Mouse (Mus musculus) kidney, embryonic 15.5 days (tissue): Measurements from ENCODE around the gene Keg1. TPM values are rescaled to one million over a fixed set of nuclear protein-coding genes. Genes with fewer than 3 reads are reported as not detected.
A peak's percentile ranks its signal among the peaks of the same experiment; 100 is the strongest.
"Not testable (repeated sequence)": the region's sequence is repeated elsewhere in the genome, so short reads cannot be mapped to it uniquely, and the experiment has no call there.

ENCODE experiments used
- ATAC-seq: fragments of 200-750 bp; cut with Nextera tagmentation; replicated peaks from 2 replicates; pipeline ENCODE4 v1.8.0; 2017; ENCODE audit warnings: moderate TSS enrichment; ENCODE audit not compliant: low FRiP score
- H3K27ac ChIP-seq: fragments of 300-500 bp; sonication (generic); 2 replicates; pipeline ENCODE4 v1.5.1; 2015; ENCODE audit warnings: mild to moderate bottlenecking, inconsistent platforms
- H3K27me3 ChIP-seq: fragments of 300-500 bp; sonication (generic); 2 replicates; pipeline ENCODE4 v1.6.1; 2015; ENCODE audit warnings: inconsistent platforms
- H3K36me3 ChIP-seq: fragments of 300-500 bp; sonication (generic); 2 replicates; pipeline ENCODE4 v1.6.1; 2015; ENCODE audit warnings: inconsistent platforms
- H3K4me1 ChIP-seq: fragments of 300-500 bp; sonication (generic); 2 replicates; pipeline ENCODE4 v1.6.1; 2015; ENCODE audit warnings: inconsistent platforms
- H3K4me2 ChIP-seq: fragments of 300-500 bp; sonication (generic); 2 replicates; pipeline ENCODE4 v1.6.1; 2015; ENCODE audit warnings: moderate library complexity, mild to moderate bottlenecking, inconsistent platforms
- H3K4me3 ChIP-seq: fragments of 300-500 bp; sonication (generic); replicated peaks from 2 replicates; pipeline ENCODE4 v1.5.1; 2015; ENCODE audit warnings: mild to moderate bottlenecking, inconsistent platforms
- H3K9ac ChIP-seq: fragments of 300-500 bp; sonication (generic); 2 replicates; pipeline ENCODE4 v1.6.1; 2015; ENCODE audit warnings: mild to moderate bottlenecking, inconsistent platforms
- H3K9me3 ChIP-seq: fragments of 300-500 bp; sonication (generic); replicated peaks from 2 replicates; pipeline ENCODE4 v1.6.1; 2016; ENCODE audit warnings: inconsistent platforms
- WGBS: fragments of 180-500 bp; shearing (Covaris S2); methylation state at CpG from one replicate; pipeline ENCODE4 v1.1.7; 2015; ENCODE audit warnings: mixed read lengths; 5-methylcytosine and 5-hydroxymethylcytosine counted together
- polyA plus RNA-seq: library from polyadenylated mRNA; unstranded; fragments of >200 nt; fragmentation: Nextera tagmentation; extraction: Ambion mirVana; gene quantifications from 2 replicates; pipeline ENCODE4 v1.2.1, GENCODE M21; 2015

The Keg1 gene
- polyA plus RNA-seq, 1 experiment from 2014 or later: 58.1 TPM

GRCm38 (mm10) chr19:12720463-12720862 is 24.9 kb downstream of the Keg1 start:
- Histone ChIP-seq H3K9ac (no peak overlapping the region), H3K4me2 (no peak overlapping the region), H3K4me1 (0 out of 2 replicates have a peak, but pooled peaks cover 7% of the 10 kb centered on the region), H3K36me3 (no peaks in the 10 kb centered on the region), H3K4me3 (no peak overlapping the region), H3K27ac (no peak overlapping the region), H3K27me3 (no peaks in the 10 kb centered on the region), H3K9me3 (no peaks in the 10 kb centered on the region)
- 51% methylated on average over 2 of the region's 2 CpGs for WGBS
- ATAC-seq: no peak

- not testable (repeated sequence) for H3K4me2 ChIP-seq, H3K4me1 ChIP-seq, H3K27me3 ChIP-seq, H3K9me3 ChIP-seq, H3K4me3 ChIP-seq, H3K36me3 ChIP-seq, H3K9ac ChIP-seq, ATAC-seq, H3K27ac ChIP-seq
- 89% methylated on average over 5 of the region's 5 CpGs for WGBS
Measured at GRCm38 (mm10) chr19:12720919-12721318, 25.3 kb downstream of the Keg1 start.

- 92% methylated on average over 7 of the region's 7 CpGs for WGBS
- H3K27me3 ChIP-seq: not testable (repeated sequence)
Measured at GRCm38 (mm10) chr19:12721596-12721995, 26.0 kb downstream of the Keg1 start.

GRCm38 (mm10) chr19:12722308-12722707 is 26.7 kb downstream of the Keg1 start:
- Histone ChIP-seq H3K9me3 (no peaks in the 10 kb centered on the region), H3K27me3 (no peaks in the 10 kb centered on the region), H3K4me3 (no peak overlapping the region), H3K4me2 (no peak overlapping the region), H3K36me3 (no peaks in the 10 kb centered on the region), H3K9ac (no peak overlapping the region), H3K4me1 (0 out of 2 replicates have a peak, but pooled peaks cover 7% of the 10 kb centered on the region), H3K27ac (no peak overlapping the region)
- no peak for ATAC-seq
- 75% methylated on average over 3 of the region's 3 CpGs for WGBS

More at GRCm38 (mm10) chr19:12721596-12721995, 26.0 kb downstream of the Keg1 start:
- H3K4me1 ChIP-seq, H3K27ac ChIP-seq, H3K9me3 ChIP-seq, H3K4me3 ChIP-seq, H3K36me3 ChIP-seq, H3K4me2 ChIP-seq, ATAC-seq, H3K9ac ChIP-seq: not testable (repeated sequence)

- H3K4me2 ChIP-seq: no peak overlapping the region
- H3K9ac ChIP-seq: no peak overlapping the region
- no peak for ATAC-seq
- no peaks in the 10 kb centered on the region for H3K27me3 ChIP-seq
- H3K9me3 ChIP-seq: no peaks in the 10 kb centered on the region
- H3K36me3 ChIP-seq: no peaks in the 10 kb centered on the region
- no peaks in the 10 kb centered on the region for H3K4me1 ChIP-seq
- 76% methylated on average over 1 of the region's 1 CpGs for WGBS
- H3K27ac ChIP-seq: no peak overlapping the region
- H3K4me3 ChIP-seq: no peak overlapping the region
Measured at GRCm38 (mm10) chr19:12725851-12726250, 30.3 kb downstream of the Keg1 start.

- no peak for ATAC-seq
- Histone ChIP-seq H3K27ac (no peak overlapping the region), H3K27me3 (no peaks in the 10 kb centered on the region), H3K4me1 (no peaks in the 10 kb centered on the region), H3K9me3 (no peaks in the 10 kb centered on the region), H3K36me3 (no peaks in the 10 kb centered on the region), H3K4me3 (no peak overlapping the region), H3K9ac (no peak overlapping the region), H3K4me2 (no peak overlapping the region)
- WGBS: 69% methylated on average over 1 of the region's 1 CpGs
Measured at GRCm38 (mm10) chr19:12731036-12731435, 35.5 kb downstream of the Keg1 start.

- no peak overlapping the region for H3K4me2 ChIP-seq
- 84% methylated on average over 2 of the region's 2 CpGs for WGBS
Measured at GRCm38 (mm10) chr19:12731950-12732349, 36.4 kb downstream of the Keg1 start.

GRCm38 (mm10) chr19:12756286-12756685 is 60.7 kb downstream of the Keg1 start:
- no peaks in the 10 kb centered on the region for H3K36me3 ChIP-seq
- 74% methylated on average over 3 of the region's 3 CpGs for WGBS
- no peak overlapping the region for H3K9ac ChIP-seq
- no peak overlapping the region for H3K4me3 ChIP-seq
- no peak overlapping the region for H3K4me2 ChIP-seq
- no peak for ATAC-seq
- H3K9me3 ChIP-seq: no peaks in the 10 kb centered on the region
- H3K27me3 ChIP-seq: no peaks in the 10 kb centered on the region
- no peaks in the 10 kb centered on the region for H3K4me1 ChIP-seq
- H3K27ac ChIP-seq: no peak overlapping the region

More at GRCm38 (mm10) chr19:12731950-12732349, 36.4 kb downstream of the Keg1 start:
- Histone ChIP-seq H3K4me1 (no peaks in the 10 kb centered on the region), H3K9me3 (no peaks in the 10 kb centered on the region), H3K9ac (no peak overlapping the region), H3K4me3 (no peak overlapping the region), H3K27me3 (no peaks in the 10 kb centered on the region), H3K36me3 (no peaks in the 10 kb centered on the region), H3K27ac (no peak overlapping the region)
- no peak for ATAC-seq

GRCm38 (mm10) chr19:12758936-12759478 is 63.4 kb downstream of the Keg1 start:
- ATAC-seq: no peak
- no peaks in the 10 kb centered on the region for H3K27me3 ChIP-seq
- no peak overlapping the region for H3K9ac ChIP-seq
- no peaks in the 10 kb centered on the region for H3K4me1 ChIP-seq
- H3K36me3 ChIP-seq: peaks cover 21% of the 10 kb centered on the region
- no peaks in the 10 kb centered on the region for H3K9me3 ChIP-seq
- WGBS: 98% methylated on average over 1 of the region's 1 CpGs
- H3K27ac ChIP-seq: no peak overlapping the region
- no peak overlapping the region for H3K4me2 ChIP-seq
- H3K4me3 ChIP-seq: no peak overlapping the region

- no peak overlapping the region for H3K9ac ChIP-seq
- no peak for ATAC-seq
- H3K9me3 ChIP-seq: no peaks in the 10 kb centered on the region
- no peak overlapping the region for H3K27ac ChIP-seq
- H3K27me3 ChIP-seq: no peaks in the 10 kb centered on the region
- H3K4me2 ChIP-seq: no peak overlapping the region
- WGBS: 85% methylated on average over 2 of the region's 2 CpGs
- H3K4me1 ChIP-seq: no peaks in the 10 kb centered on the region
- H3K4me3 ChIP-seq: no peak overlapping the region
- peaks cover 27% of the 10 kb centered on the region for H3K36me3 ChIP-seq
Measured at GRCm38 (mm10) chr19:12759656-12760055, 64.1 kb downstream of the Keg1 start.

GRCm38 (mm10) chr19:12762212-12763130 is 66.9 kb downstream of the Keg1 start:
- ATAC-seq: 0 out of 2 replicates have a peak, but pooled peaks have one; percentile 33
- Histone ChIP-seq H3K9me3 (no peaks in the 10 kb centered on the region), H3K4me3 (no peak overlapping the region), H3K9ac (no peak overlapping the region), H3K27me3 (no peaks in the 10 kb centered on the region), H3K27ac (no peak overlapping the region), H3K4me1 (no peaks in the 10 kb centered on the region), H3K4me2 (no peak overlapping the region), H3K36me3 (peaks cover 40% of the 10 kb centered on the region)
- WGBS: 68% methylated on average over 2 of the region's 2 CpGs

- Histone ChIP-seq H3K27ac (no peak within 1 kb of the TSS), H3K4me3 (no peak within 1 kb of the TSS), H3K36me3 (peaks cover 68% of the 10 kb centered on the region), H3K27me3 (no peaks in the 10 kb centered on the region), H3K4me1 (no peaks in the 10 kb centered on the region), H3K9me3 (no peaks in the 10 kb centered on the region), H3K9ac (no peak within 1 kb of the TSS), H3K4me2 (no peak within 1 kb of the TSS)
- WGBS: 19% methylated on average over 7 of the region's 7 CpGs
- ATAC-seq: peak; percentile 65; the same call in 1 of the 2 replicates
Measured at GRCm38 (mm10) chr19:12765308-12765707, 69.7 kb downstream of the Keg1 start, which contains the start of gene Cntf. TSS of gene Cntf (minus strand) at chr19:12765632.
